Mouse (Mus musculus) E14TG2a.4 (cell line): Measurements from ENCODE around the gene Tmem114.

Experiments used
- CTCF ChIP-seq: conservative IDR thresholded peaks from 2 replicates; pipeline ENCODE4 v1.5.1; 2014; ENCODE audit warnings: low read length
- POU5F1 ChIP-seq: IDR thresholded peaks from 2 replicates; pipeline ENCODE4 v1.6.1; 2014; ENCODE audit warnings: low read length, borderline replicate concordance

DNA sequence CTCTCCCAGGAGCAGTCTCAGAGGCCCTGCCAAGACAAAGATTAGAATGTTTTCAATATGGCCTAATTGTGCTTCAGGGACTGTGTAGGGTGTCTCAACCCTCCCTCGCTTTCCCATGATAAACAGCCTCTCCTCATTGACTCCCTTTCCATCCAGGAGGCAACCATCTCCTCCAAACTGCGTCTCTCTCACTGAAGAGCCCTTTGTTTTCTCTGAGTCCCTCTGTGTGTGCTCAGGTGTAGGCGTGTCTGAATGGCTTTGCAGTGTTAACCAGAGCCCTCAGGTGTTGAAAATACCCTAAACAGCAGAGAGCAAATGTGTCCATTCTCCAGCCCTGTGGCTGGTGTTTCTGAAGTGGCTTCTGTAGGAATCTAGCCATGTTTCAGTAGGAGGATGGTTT lies 61.9 kb downstream of the Tmem114 start:
- TF ChIP-seq CTCF (no peak), POU5F1 (no peak)
